Mouse (Mus musculus): Measurements from ENCODE around the gene Siah3.

- TF ChIP-seq CTCF (IDR thresholded peaks at IDR 0.05; ENCODE audit: insufficient read depth, low read length) (no peak), POLR2A (IDR thresholded peaks at IDR 0.05; ENCODE audit: borderline replicate concordance, extremely low read depth, low read depth, low read length) (no peak)
Observed at GRCm38 (mm10) chr14:75460436-75460835, 4.7 kb downstream of the Siah3 start.
